Mouse (Mus musculus) heart, embryonic 16.5 days (tissue): Measurements from ENCODE around the gene Kcne3. TPM values are rescaled to one million over a fixed set of nuclear protein-coding genes. Genes with fewer than 3 reads are reported as not detected.

Source experiments
- ATAC-seq: fragments of 200-750 bp; cut with Nextera tagmentation; replicated peaks from 2 replicates; pipeline ENCODE4 v1.8.0; 2017; ENCODE audit warnings: moderate number of reproducible peaks; ENCODE audit not compliant: insufficient read depth, low FRiP score; ENCODE audit errors: extremely low read depth
- H3K27ac ChIP-seq: fragments of 300-500 bp; sonication (generic); 2 replicates; pipeline ENCODE4 v1.5.1; 2014; ENCODE audit warnings: mild to moderate bottlenecking, low read length, control low read depth, moderate library complexity
- H3K27me3 ChIP-seq: fragments of 300-500 bp; sonication (generic); 2 replicates; pipeline ENCODE4 v1.6.1; 2014; ENCODE audit warnings: low read length, mixed read lengths; ENCODE audit not compliant: control insufficient read depth, insufficient read depth
- H3K36me3 ChIP-seq: fragments of 300-500 bp; sonication (generic); 2 replicates; pipeline ENCODE4 v1.6.1; 2014; ENCODE audit not compliant: control insufficient read depth, insufficient read depth
- H3K4me1 ChIP-seq: fragments of 300-500 bp; sonication (generic); 2 replicates; pipeline ENCODE4 v1.6.1; 2014; ENCODE audit warnings: low read length, mixed read lengths; ENCODE audit not compliant: control insufficient read depth, insufficient read depth
- H3K4me2 ChIP-seq: fragments of 300-500 bp; sonication (generic); 2 replicates; pipeline ENCODE4 v1.6.1; 2014; ENCODE audit warnings: low read depth, mild to moderate bottlenecking, control low read depth, low read length
- H3K4me3 ChIP-seq: fragments of 300-500 bp; sonication (generic); 2 replicates; pipeline ENCODE4 v1.5.1; 2014; ENCODE audit warnings: mild to moderate bottlenecking, control low read depth, low read length
- H3K9ac ChIP-seq: fragments of 300-500 bp; sonication (generic); 2 replicates; pipeline ENCODE4 v1.6.1; 2014; ENCODE audit warnings: low read length, control low read depth
- H3K9me3 ChIP-seq: fragments of 300-500 bp; sonication (generic); replicated peaks from 2 replicates; pipeline ENCODE4 v1.6.1; 2016; ENCODE audit warnings: low read length; ENCODE audit not compliant: control insufficient read depth
- WGBS: fragments of 180-500 bp; shearing (Covaris S2); extraction: QIAGEN DNeasy Blood & Tissue Kit; methylation state at CpG from one replicate; pipeline ENCODE4 v1.1.7; 2014; 5-methylcytosine and 5-hydroxymethylcytosine counted together
- polyA plus RNA-seq: library from polyadenylated mRNA; unstranded; fragments of >200 nt; fragmentation: Nextera tagmentation; extraction: Ambion mirVana; gene quantifications from 2 replicates; pipeline ENCODE4 v1.2.1, GENCODE M21; 2015

The Kcne3 gene
- polyA plus RNA-seq, 1 experiment from 2014 or later, result 9.5 TPM

- Histone ChIP-seq H3K4me2 (no peak overlapping the region), H3K27ac (no peak overlapping the region), H3K9ac (no peak overlapping the region), H3K27me3 (peaks cover 3% of the 10 kb centered on the region; the same call in 1 of the 2 replicates), H3K36me3 (no peaks in the 10 kb centered on the region), H3K4me3 (no peak overlapping the region), H3K4me1 (no peaks in the 10 kb centered on the region), H3K9me3 (no peaks in the 10 kb centered on the region)
- no peak for ATAC-seq
- 3% methylated on average over 4 of the region's 4 CpGs for WGBS
Observed at GRCm38 (mm10) chr7:100190778-100191177, 14.5 kb downstream of the Kcne3 start.

- WGBS, result 80% methylated on average over 3 of the region's 3 CpGs
- no peak overlapping the region for H3K27ac ChIP-seq
Observed at GRCm38 (mm10) chr7:100201191-100201590, 24.9 kb downstream of the Kcne3 start.

GRCm38 (mm10) chr7:100203616-100204015, 27.3 kb downstream of the Kcne3 start:
- Histone ChIP-seq H3K4me2 (no peak overlapping the region), H3K27ac (no peak overlapping the region), H3K9ac (no peak overlapping the region), H3K36me3 (no peaks in the 10 kb centered on the region), H3K4me1 (0 out of 2 replicates have a peak, but pooled peaks cover 3% of the 10 kb centered on the region), H3K27me3 (no peaks in the 10 kb centered on the region), H3K9me3 (no peaks in the 10 kb centered on the region), H3K4me3 (no peak overlapping the region)
- ATAC-seq, result no peak
- WGBS, result 51% methylated on average over 3 of the region's 3 CpGs

More at GRCm38 (mm10) chr7:100201191-100201590, 24.9 kb downstream of the Kcne3 start:
- Histone ChIP-seq H3K4me2 (no peak overlapping the region), H3K36me3 (no peaks in the 10 kb centered on the region), H3K9me3 (no peaks in the 10 kb centered on the region), H3K27me3 (no peaks in the 10 kb centered on the region), H3K4me1 (no peaks in the 10 kb centered on the region), H3K9ac (no peak overlapping the region), H3K4me3 (no peak overlapping the region)
- no peak for ATAC-seq

GRCm38 (mm10) chr7:100204871-100205270, 28.6 kb downstream of the Kcne3 start:
- Histone ChIP-seq H3K9me3 (no peaks in the 10 kb centered on the region), H3K36me3 (no peaks in the 10 kb centered on the region), H3K9ac (no peak overlapping the region), H3K4me1 (0 out of 2 replicates have a peak, but pooled peaks cover 3% of the 10 kb centered on the region), H3K4me3 (no peak overlapping the region), H3K27ac (no peak overlapping the region), H3K27me3 (no peaks in the 10 kb centered on the region), H3K4me2 (no peak overlapping the region)
- 82% methylated on average over 6 of the region's 6 CpGs for WGBS
- no peak for ATAC-seq

- no peak overlapping the region for H3K4me2 ChIP-seq
- 83% methylated on average over 2 of the region's 2 CpGs for WGBS
- no peak for ATAC-seq
Observed at GRCm38 (mm10) chr7:100206144-100206543, 29.8 kb downstream of the Kcne3 start.

GRCm38 (mm10) chr7:100207886-100208285, 31.6 kb downstream of the Kcne3 start:
- no peaks in the 10 kb centered on the region for H3K27me3 ChIP-seq
- no peaks in the 10 kb centered on the region for H3K36me3 ChIP-seq
- H3K4me2 ChIP-seq, result no peak overlapping the region
- ATAC-seq, result no peak
- H3K4me1 ChIP-seq, result 0 out of 2 replicates have a peak, but pooled peaks cover 3% of the 10 kb centered on the region
- H3K9me3 ChIP-seq, result no peaks in the 10 kb centered on the region
- no peak overlapping the region for H3K4me3 ChIP-seq
- H3K9ac ChIP-seq, result no peak overlapping the region
- H3K27ac ChIP-seq, result no peak overlapping the region

More at GRCm38 (mm10) chr7:100206144-100206543, 29.8 kb downstream of the Kcne3 start:
- Histone ChIP-seq H3K4me3 (no peak overlapping the region), H3K4me1 (0 out of 2 replicates have a peak, but pooled peaks cover 3% of the 10 kb centered on the region), H3K27ac (no peak overlapping the region), H3K9ac (no peak overlapping the region), H3K36me3 (no peaks in the 10 kb centered on the region), H3K9me3 (no peaks in the 10 kb centered on the region), H3K27me3 (no peaks in the 10 kb centered on the region)

- no peaks in the 10 kb centered on the region for H3K4me1 ChIP-seq
- 72% methylated on average over 4 of the region's 4 CpGs for WGBS
- H3K36me3 ChIP-seq, result no peaks in the 10 kb centered on the region
- ATAC-seq, result no peak
- H3K4me2 ChIP-seq, result no peak overlapping the region
- no peak overlapping the region for H3K4me3 ChIP-seq
- no peak overlapping the region for H3K27ac ChIP-seq
- H3K9me3 ChIP-seq, result no peaks in the 10 kb centered on the region
- H3K9ac ChIP-seq, result no peak overlapping the region
- H3K27me3 ChIP-seq, result no peaks in the 10 kb centered on the region
Observed at GRCm38 (mm10) chr7:100214310-100214709, 38.0 kb downstream of the Kcne3 start.

GRCm38 (mm10) chr7:100215116-100215732, 38.9 kb downstream of the Kcne3 start:
- WGBS, result 54% methylated on average over 6 of the region's 6 CpGs
- H3K9ac ChIP-seq, result no peak overlapping the region

GRCm38 (mm10) chr7:100215976-100216375, 39.7 kb downstream of the Kcne3 start:
- no peak for ATAC-seq
- Histone ChIP-seq H3K4me2 (0 out of 2 replicates have a peak overlapping the region, but pooled peaks have one; percentile 10), H3K4me3 (no peak overlapping the region), H3K9ac (no peak overlapping the region), H3K27ac (peak overlapping the region; percentile 24; the same call in 1 of the 2 replicates), H3K9me3 (no peaks in the 10 kb centered on the region), H3K27me3 (no peaks in the 10 kb centered on the region), H3K36me3 (no peaks in the 10 kb centered on the region), H3K4me1 (no peaks in the 10 kb centered on the region)
- WGBS, result 63% methylated on average over 10 of the region's 10 CpGs

More at GRCm38 (mm10) chr7:100215116-100215732, 38.9 kb downstream of the Kcne3 start:
- Histone ChIP-seq H3K4me2 (no peak overlapping the region), H3K4me1 (no peaks in the 10 kb centered on the region), H3K9me3 (no peaks in the 10 kb centered on the region), H3K36me3 (no peaks in the 10 kb centered on the region), H3K27ac (no peak overlapping the region), H3K4me3 (no peak overlapping the region), H3K27me3 (no peaks in the 10 kb centered on the region)
- ATAC-seq, result no peak
